Mouse (Mus musculus) heart, postnatal 4 days (tissue): Measurements from ENCODE around the gene Olfr789. TPM values are rescaled to one million over a fixed set of nuclear protein-coding genes. Genes with fewer than 3 reads are reported as not detected.

Experiments
- DNase-seq: peaks from one replicate; pipeline ENCODE4 v3.0.0; 2021
- total RNA-seq, 2 experiments: library from RNA; stranded (reverse); gene quantifications; 2 replicates each; pipeline ENCODE4 v1.2.3; 2021

Gene Olfr789
- total RNA-seq: not detected

- DNase-seq: no peak
Measured at GRCm38 (mm10) chr10:129484452-129484851, at the start of gene Olfr789. Gene Olfr789, plus strand, starts transcription at chr10:129484752.

GRCm38 (mm10) chr10:129461562-129461961 lies 23.0 kb upstream of the Olfr789 start, which contains the start of gene Olfr787:
Gene Olfr787, plus strand, starts transcription at chr10:129461862.
- no peak for DNase-seq

- no peak for DNase-seq
Measured at GRCm38 (mm10) chr10:129470698-129471097, 13.9 kb upstream of the Olfr789 start, which contains the start of gene Olfr788. Gene Olfr788, plus strand, starts transcription at chr10:129470998.

- DNase-seq: no peak
Measured at GRCm38 (mm10) chr10:129473256-129473655, 11.3 kb upstream of the Olfr789 start.

GRCm38 (mm10) chr10:129473723-129474122 lies 10.8 kb upstream of the Olfr789 start:
- DNase-seq: no peak

GRCm38 (mm10) chr10:129490101-129490500 lies 5.5 kb downstream of the Olfr789 start:
- no peak for DNase-seq

- DNase-seq: no peak
Measured at GRCm38 (mm10) chr10:129498192-129498591, 13.6 kb downstream of the Olfr789 start, which contains the start of gene Olfr790. Gene Olfr790, plus strand, starts transcription at chr10:129498492.

GRCm38 (mm10) chr10:129521492-129521891 lies 36.9 kb downstream of the Olfr789 start, which contains the start of gene Olfr791:
Gene Olfr791, plus strand, starts transcription at chr10:129521792.
- no peak for DNase-seq

- DNase-seq: no peak
Measured at GRCm38 (mm10) chr10:129538862-129539261, 54.3 kb downstream of the Olfr789 start, which contains the start of gene Olfr792. Gene Olfr792, plus strand, starts transcription at chr10:129539162.

Other genes with a start within 250 kb of the Olfr789 start
- gene Olfr774, start 248.5 kb upstream of the Olfr789 start, total RNA-seq: not detected
- not detected for gene Olfr775, start 236.3 kb upstream of the Olfr789 start, total RNA-seq
- not detected for gene Olfr776, start 225.6 kb upstream of the Olfr789 start, total RNA-seq
- not detected for gene Olfr777, start 213.3 kb upstream of the Olfr789 start, total RNA-seq
- gene Olfr780, start 166.6 kb upstream of the Olfr789 start, total RNA-seq: not detected
- not detected for gene Olfr781, start 155.9 kb upstream of the Olfr789 start, total RNA-seq
- gene Olfr782, start 135.9 kb upstream of the Olfr789 start, total RNA-seq: not detected
- not detected for gene Olfr784, start 100.7 kb upstream of the Olfr789 start, total RNA-seq
- not detected for gene Olfr785, start 79.3 kb upstream of the Olfr789 start, total RNA-seq
- not detected for gene Olfr786, start 57.4 kb upstream of the Olfr789 start, total RNA-seq
- not detected for gene Olfr787, start 22.9 kb upstream of the Olfr789 start, total RNA-seq
- not detected for gene Olfr788, start 13.8 kb upstream of the Olfr789 start, total RNA-seq
- gene Olfr790, start 13.7 kb downstream of the Olfr789 start, total RNA-seq: not detected
- not detected for gene Olfr791, start 37.0 kb downstream of the Olfr789 start, total RNA-seq
- gene Olfr792, start 54.4 kb downstream of the Olfr789 start, total RNA-seq: not detected
- not detected for gene Olfr794, start 82.9 kb downstream of the Olfr789 start, total RNA-seq
- gene Olfr796, start 127.8 kb downstream of the Olfr789 start, total RNA-seq: not detected
- not detected for gene Olfr798, start 143.2 kb downstream of the Olfr789 start, total RNA-seq
- gene Olfr799, start 152.7 kb downstream of the Olfr789 start, total RNA-seq: not detected
- not detected for gene Olfr800, start 172.9 kb downstream of the Olfr789 start, total RNA-seq
- gene Olfr801, start 189.1 kb downstream of the Olfr789 start, total RNA-seq: not detected
- gene Olfr802, start 203.4 kb downstream of the Olfr789 start, total RNA-seq: not detected
- gene Olfr803, start 209.5 kb downstream of the Olfr789 start, total RNA-seq: not detected
- not detected for gene Olfr804, start 218.5 kb downstream of the Olfr789 start, total RNA-seq
- gene Olfr805, start 244.6 kb downstream of the Olfr789 start, total RNA-seq: not detected